Mouse (Mus musculus): ENCODE data around the gene Cpn2. TPM values are rescaled to one million over a fixed set of nuclear protein-coding genes. Genes with fewer than 3 reads are reported as not detected.

The Cpn2 gene
- polyA plus RNA-seq, 1 experiment from 2014 or later = not detected

Other genes with a start within 250 kb of the Cpn2 start
- 42.9 and 44.3 TPM in 2 replicates for gene Hes1, start 203.1 kb downstream of the Cpn2 start, polyA plus RNA-seq (2015; fragmentation: Nextera tagmentation; extraction: Ambion mirVana)
- gene Lrrc15, start 15.8 kb upstream of the Cpn2 start, polyA plus RNA-seq (2015; fragmentation: Nextera tagmentation; extraction: Ambion mirVana) = 1.1 and 1.4 TPM in 2 replicates
- gene Gp5, start 43.3 kb upstream of the Cpn2 start, polyA plus RNA-seq (2015; fragmentation: Nextera tagmentation; extraction: Ambion mirVana) = 1.1 and 1.6 TPM in 2 replicates
- 9.3 and 10.9 TPM in 2 replicates for gene Atp13a3, start 138.5 kb upstream of the Cpn2 start, polyA plus RNA-seq (2015; fragmentation: Nextera tagmentation; extraction: Ambion mirVana)